Mouse (Mus musculus) stomach, embryonic 16.5 days (tissue): ENCODE results near the gene Tmem139. TPM values are rescaled to one million over a fixed set of nuclear protein-coding genes. Genes with fewer than 3 reads are reported as not detected.

Experiments used
- ATAC-seq: fragments of 200-750 bp; cut with Nextera tagmentation; 2 replicates; pipeline ENCODE4 v1.8.0; 2017; ENCODE audit warnings: moderate number of reproducible peaks, moderate TSS enrichment; ENCODE audit not compliant: insufficient read depth, low FRiP score
- H3K27ac ChIP-seq: fragments of 300-500 bp; sonication (generic); 2 replicates; pipeline ENCODE4 v1.5.1; 2014; ENCODE audit warnings: low read length
- H3K27me3 ChIP-seq: fragments of 300-500 bp; sonication (generic); 2 replicates; pipeline ENCODE4 v1.6.1; 2014; ENCODE audit warnings: low read length, control low read depth, mixed read lengths; ENCODE audit not compliant: control insufficient read depth, insufficient read depth
- H3K36me3 ChIP-seq: fragments of 300-500 bp; sonication (generic); 2 replicates; pipeline ENCODE4 v1.6.1; 2014; ENCODE audit warnings: low read length; ENCODE audit not compliant: control insufficient read depth, insufficient read depth
- H3K4me1 ChIP-seq: fragments of 300-500 bp; sonication (generic); 2 replicates; pipeline ENCODE4 v1.6.1; 2014; ENCODE audit warnings: low read length, control low read depth, mixed read lengths; ENCODE audit not compliant: control insufficient read depth, insufficient read depth
- H3K4me2 ChIP-seq: fragments of 300-500 bp; sonication (generic); 2 replicates; pipeline ENCODE4 v1.6.1; 2014; ENCODE audit warnings: low read depth, low read length, mixed read lengths
- H3K4me3 ChIP-seq: fragments of 300-500 bp; sonication (generic); replicated peaks from 2 replicates; pipeline ENCODE4 v1.5.1; 2014; ENCODE audit warnings: mild to moderate bottlenecking, low read length
- H3K9ac ChIP-seq: fragments of 300-500 bp; sonication (generic); 2 replicates; pipeline ENCODE4 v1.6.1; 2014; ENCODE audit warnings: low read length
- H3K9me3 ChIP-seq: fragments of 300-500 bp; sonication (generic); replicated peaks from 2 replicates; pipeline ENCODE4 v1.6.1; 2016; ENCODE audit warnings: low read length, control low read depth; ENCODE audit not compliant: control insufficient read depth
- WGBS: fragments of 180-500 bp; shearing (Covaris S2); extraction: QIAGEN DNeasy Blood & Tissue Kit; methylation state at CpG from one replicate; pipeline ENCODE4 v1.1.7; 2014; 5-methylcytosine and 5-hydroxymethylcytosine counted together
- polyA plus RNA-seq: library from polyadenylated mRNA; unstranded; fragments of >200 nt; fragmentation: Nextera tagmentation; extraction: Ambion mirVana; gene quantifications from 2 replicates; pipeline ENCODE4 v1.2.1, GENCODE M21; 2015

Tmem139 gene
- polyA plus RNA-seq = 6.3 and 8.6 TPM in 2 replicates

- Histone ChIP-seq H3K4me1 (peaks cover 8% of the 10 kb centered on the region; the same call in 1 of the 2 replicates), H3K4me3 (peak within 1 kb of the TSS; percentile 21), H3K9ac (0 out of 2 replicates have a peak within 1 kb of the TSS, but pooled peaks have one; percentile 27), H3K4me2 (peak within 1 kb of the TSS; percentile 42), H3K9me3 (no peaks in the 10 kb centered on the region), H3K27me3 (no peaks in the 10 kb centered on the region), H3K36me3 (no peaks in the 10 kb centered on the region), H3K27ac (peak within 1 kb of the TSS; percentile 58)
- peak; percentile 10; the same call in 1 of the 2 replicates for ATAC-seq
- 13% methylated on average over 20 of the region's 20 CpGs for WGBS
These were observed at the start of gene Tmem139 for GRCm38 (mm10) chr6:42261524-42262170. TSS of gene Tmem139 (plus strand) at chr6:42261970.

- H3K27ac ChIP-seq = no peak within 1 kb of the TSS
- no peaks in the 10 kb centered on the region for H3K36me3 ChIP-seq
- 83% methylated on average over 2 of the region's 2 CpGs for WGBS
- no peaks in the 10 kb centered on the region for H3K9me3 ChIP-seq
- no peak within 1 kb of the TSS for H3K9ac ChIP-seq
- H3K4me3 ChIP-seq = no peak within 1 kb of the TSS
- no peaks in the 10 kb centered on the region for H3K27me3 ChIP-seq
- no peak within 1 kb of the TSS for H3K4me2 ChIP-seq
- H3K4me1 ChIP-seq = no peaks in the 10 kb centered on the region
- no peak for ATAC-seq
These were observed 46.7 kb upstream of the Tmem139 start, which contains the start of gene Tas2r144 for GRCm38 (mm10) chr6:42215028-42215427. TSS of gene Tas2r144 (plus strand) at chr6:42215328.

GRCm38 (mm10) chr6:42222286-42222685, 39.5 kb upstream of the Tmem139 start:
- 53% methylated on average over 3 of the region's 3 CpGs for WGBS
- no peak overlapping the region for H3K9ac ChIP-seq
- no peak overlapping the region for H3K4me2 ChIP-seq
- no peak for ATAC-seq
- no peak overlapping the region for H3K4me3 ChIP-seq
- no peaks in the 10 kb centered on the region for H3K4me1 ChIP-seq
- no peaks in the 10 kb centered on the region for H3K36me3 ChIP-seq
- H3K27ac ChIP-seq = no peak overlapping the region
- no peaks in the 10 kb centered on the region for H3K9me3 ChIP-seq
- H3K27me3 ChIP-seq = no peaks in the 10 kb centered on the region

- no peaks in the 10 kb centered on the region for H3K4me1 ChIP-seq
- H3K36me3 ChIP-seq = no peaks in the 10 kb centered on the region
- no peak overlapping the region for H3K9ac ChIP-seq
- 61% methylated on average over 4 of the region's 4 CpGs for WGBS
- no peak overlapping the region for H3K4me3 ChIP-seq
- H3K27me3 ChIP-seq = no peaks in the 10 kb centered on the region
- H3K27ac ChIP-seq = no peak overlapping the region
- H3K9me3 ChIP-seq = no peaks in the 10 kb centered on the region
- ATAC-seq = no peak
- no peak overlapping the region for H3K4me2 ChIP-seq
These were observed 36.7 kb upstream of the Tmem139 start for GRCm38 (mm10) chr6:42225046-42225445.

- Histone ChIP-seq H3K4me3 (no peak overlapping the region), H3K4me2 (0 out of 2 replicates have a peak overlapping the region, but pooled peaks have one; percentile 23), H3K27ac (no peak overlapping the region), H3K9me3 (no peaks in the 10 kb centered on the region), H3K9ac (no peak overlapping the region), H3K36me3 (no peaks in the 10 kb centered on the region), H3K4me1 (no peaks in the 10 kb centered on the region), H3K27me3 (no peaks in the 10 kb centered on the region)
- 29% methylated on average over 17 of the region's 17 CpGs for WGBS
- no peak for ATAC-seq
These were observed 34.3 kb upstream of the Tmem139 start for GRCm38 (mm10) chr6:42227240-42228101.

- Histone ChIP-seq H3K9ac (no peak overlapping the region), H3K4me3 (no peak overlapping the region), H3K36me3 (no peaks in the 10 kb centered on the region), H3K4me1 (no peaks in the 10 kb centered on the region), H3K27ac (no peak overlapping the region), H3K4me2 (no peak overlapping the region), H3K9me3 (no peaks in the 10 kb centered on the region), H3K27me3 (no peaks in the 10 kb centered on the region)
- ATAC-seq = peak; percentile 76
- WGBS = 61% methylated on average over 4 of the region's 4 CpGs
These were observed 32.2 kb upstream of the Tmem139 start for GRCm38 (mm10) chr6:42229610-42230009.

GRCm38 (mm10) chr6:42231191-42231590, 30.6 kb upstream of the Tmem139 start:
- Histone ChIP-seq H3K27me3 (no peaks in the 10 kb centered on the region), H3K4me1 (no peaks in the 10 kb centered on the region), H3K4me2 (no peak overlapping the region), H3K27ac (no peak overlapping the region), H3K36me3 (no peaks in the 10 kb centered on the region), H3K9me3 (no peaks in the 10 kb centered on the region), H3K4me3 (no peak overlapping the region), H3K9ac (no peak overlapping the region)
- no peak for ATAC-seq
- WGBS = 76% methylated on average over 3 of the region's 3 CpGs

GRCm38 (mm10) chr6:42237276-42237805, 24.4 kb upstream of the Tmem139 start:
- Histone ChIP-seq H3K9ac (no peak overlapping the region), H3K36me3 (no peaks in the 10 kb centered on the region), H3K4me2 (no peak overlapping the region), H3K4me1 (no peaks in the 10 kb centered on the region), H3K27me3 (no peaks in the 10 kb centered on the region), H3K4me3 (no peak overlapping the region), H3K9me3 (no peaks in the 10 kb centered on the region), H3K27ac (no peak overlapping the region)
- WGBS = 46% methylated on average over 6 of the region's 6 CpGs
- ATAC-seq = no peak
